Mouse (Mus musculus) testis, adult 2 months (tissue): ENCODE data around the gene Nrxn1.

Experiments used
- CTCF ChIP-seq: fragments of 200-500 bp; IDR thresholded peaks from 2 replicates; pipeline ENCODE4 v1.5.1; 2012; ENCODE audit warnings: low read depth, mild to moderate bottlenecking, inconsistent platforms, low read length, moderate library complexity; ENCODE audit not compliant: control insufficient read depth, insufficient read depth, insufficient replicate concordance
- POLR2A ChIP-seq: fragments of 200-500 bp; IDR thresholded peaks from 2 replicates; pipeline ENCODE4 v1.6.1; 2012; ENCODE audit warnings: low read depth, mild to moderate bottlenecking, inconsistent platforms, low read length, moderate library complexity; ENCODE audit not compliant: control insufficient read depth

DNA sequence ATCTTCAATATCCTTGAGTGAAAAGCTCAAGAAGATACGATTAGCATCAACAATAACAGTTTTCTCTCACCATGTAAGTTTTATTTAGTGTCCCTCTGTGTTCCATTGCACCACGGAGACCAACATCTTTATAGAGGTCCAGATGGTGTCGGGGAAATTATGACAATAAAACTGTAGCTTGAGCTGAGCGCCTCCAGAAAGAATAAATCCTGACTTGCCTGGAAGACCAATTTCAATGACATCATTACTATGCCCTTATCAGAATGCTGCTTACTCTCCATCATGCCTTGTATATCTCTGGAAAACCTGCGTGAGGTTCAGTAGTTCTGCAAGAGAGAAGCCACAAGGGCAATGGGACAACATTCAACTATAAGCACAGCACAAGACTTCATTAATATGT is 187.7 kb downstream of the Nrxn1 start:
- TF ChIP-seq POLR2A (no peak), CTCF (no peak)
